Mouse (Mus musculus) brain, embryonic 18.5 days (tissue): Measurements from ENCODE around the gene Otulinl.

Source experiments
- DNase-seq: peaks from one replicate; pipeline ENCODE4 v3.0.0-alpha.2; 2012; ENCODE audit warnings: low read depth, low spot score

Gene Otulinl

DNA sequence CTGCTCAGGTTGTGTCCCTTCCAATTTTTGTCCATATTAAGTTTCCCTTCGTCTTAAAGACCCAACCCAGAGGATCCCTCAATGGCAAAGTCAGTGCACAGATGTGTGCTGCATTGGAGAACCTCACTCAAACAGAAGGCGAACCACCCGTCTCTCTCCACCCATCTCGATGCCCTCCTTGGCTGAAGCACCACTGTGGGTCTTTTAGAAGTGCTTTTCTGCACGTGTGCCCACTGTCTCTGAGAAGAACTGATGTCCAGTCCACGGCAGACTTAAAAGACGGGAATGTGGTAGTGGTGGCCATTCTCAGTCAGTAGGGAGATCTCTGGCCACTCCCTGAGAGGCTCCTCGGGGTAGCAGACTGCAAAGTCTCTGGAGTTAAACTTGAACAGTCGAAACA lies 24.8 kb downstream of the Otulinl start:
- DNase-seq, result no peak

DNA sequence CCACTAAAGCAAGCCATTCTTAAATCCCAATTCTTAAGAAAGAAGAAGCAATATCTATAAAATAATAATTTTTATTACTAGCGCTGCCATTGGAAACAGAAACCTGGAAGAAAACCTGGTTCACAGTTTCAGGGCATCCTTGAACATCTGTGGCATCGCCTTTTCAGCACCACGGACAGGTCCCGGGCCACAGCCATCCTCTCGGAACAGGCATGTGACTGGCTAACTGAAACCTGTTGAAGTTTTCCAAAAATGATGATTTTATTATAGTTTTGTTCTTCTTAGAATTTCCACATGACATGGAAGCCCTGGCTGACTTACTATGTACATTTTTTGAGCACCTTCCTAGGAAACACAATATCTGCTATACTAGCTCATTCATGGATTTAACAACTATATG lies 26.4 kb downstream of the Otulinl start:
- no peak for DNase-seq

DNA sequence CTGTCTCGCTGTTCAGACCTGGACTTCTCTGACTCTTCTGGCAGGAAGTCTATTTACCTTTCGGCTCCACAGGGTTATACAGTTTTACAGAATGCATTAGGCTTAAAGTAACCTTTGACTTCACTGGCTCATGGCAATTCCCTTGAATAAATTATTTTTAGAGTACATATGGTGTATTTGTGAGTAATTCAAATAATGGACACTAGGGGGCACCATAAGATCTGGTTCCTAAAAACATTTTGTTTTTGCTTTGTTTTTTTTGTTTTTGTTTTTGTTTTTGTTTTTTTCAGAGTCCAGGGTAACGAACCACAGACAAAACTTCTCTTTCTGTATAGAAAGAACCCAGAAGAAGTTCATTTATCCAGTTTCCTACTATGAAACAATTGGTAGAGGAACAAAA lies 33.7 kb downstream of the Otulinl start:
- DNase-seq, result no peak

DNA sequence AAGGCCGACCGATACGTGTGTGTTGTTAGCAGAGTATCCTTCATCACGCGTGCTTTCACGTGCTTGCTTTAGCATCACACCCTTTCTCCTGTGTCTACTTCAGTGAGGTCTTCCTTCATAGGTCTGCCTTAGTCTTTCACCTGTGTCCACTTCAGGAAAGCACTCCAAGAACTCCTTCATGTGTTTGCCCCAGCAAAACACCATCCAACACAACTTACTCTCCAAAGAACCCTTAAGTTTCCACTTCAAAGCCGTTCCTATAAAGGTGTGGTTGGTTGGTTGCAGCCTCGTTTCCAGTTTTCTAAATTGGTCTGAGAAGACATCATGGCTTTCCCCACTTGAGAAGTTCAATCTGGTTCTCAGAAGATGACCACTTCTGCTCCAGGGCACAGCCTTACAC lies 34.7 kb downstream of the Otulinl start:
- DNase-seq, result no peak

DNA sequence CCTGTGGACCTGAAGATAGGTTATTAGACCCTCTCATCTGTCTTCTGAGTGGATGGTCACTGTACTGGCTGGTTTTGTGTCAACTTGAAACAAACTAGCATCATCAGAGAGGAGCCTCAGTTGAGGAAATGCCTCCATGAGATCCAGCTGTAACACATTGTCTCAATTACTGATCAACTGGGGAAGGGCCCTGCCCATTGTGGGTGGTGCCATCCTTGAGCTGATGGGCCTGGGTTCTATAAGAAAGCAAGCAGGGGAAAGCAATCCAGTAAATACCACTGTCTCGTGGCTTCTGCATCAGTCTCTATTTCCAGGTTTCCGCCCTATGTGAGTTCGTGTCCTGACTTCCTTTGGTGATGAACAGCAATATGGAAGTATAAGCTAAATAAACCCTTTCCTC lies 36.1 kb downstream of the Otulinl start:
- DNase-seq, result no peak

DNA sequence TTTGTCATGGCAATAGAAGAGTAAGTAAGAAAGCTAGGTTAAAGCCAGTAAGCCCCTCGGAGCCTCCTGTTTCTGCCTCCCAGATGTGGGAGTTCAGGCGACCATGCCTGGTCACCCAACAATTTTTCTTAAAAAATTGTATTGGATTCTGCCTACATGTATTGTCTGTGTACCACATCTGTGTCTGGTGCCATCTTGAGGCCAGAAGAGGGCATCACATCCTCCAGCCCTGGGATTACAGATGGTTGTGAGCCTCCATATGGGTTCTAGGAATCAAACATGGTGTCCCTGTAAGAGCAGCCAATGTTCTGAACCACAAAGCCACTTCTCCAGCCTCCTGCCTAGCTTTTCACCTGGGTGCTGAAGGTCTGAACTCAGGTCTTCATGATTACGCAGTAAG lies 38.5 kb downstream of the Otulinl start:
- DNase-seq, result no peak

DNA sequence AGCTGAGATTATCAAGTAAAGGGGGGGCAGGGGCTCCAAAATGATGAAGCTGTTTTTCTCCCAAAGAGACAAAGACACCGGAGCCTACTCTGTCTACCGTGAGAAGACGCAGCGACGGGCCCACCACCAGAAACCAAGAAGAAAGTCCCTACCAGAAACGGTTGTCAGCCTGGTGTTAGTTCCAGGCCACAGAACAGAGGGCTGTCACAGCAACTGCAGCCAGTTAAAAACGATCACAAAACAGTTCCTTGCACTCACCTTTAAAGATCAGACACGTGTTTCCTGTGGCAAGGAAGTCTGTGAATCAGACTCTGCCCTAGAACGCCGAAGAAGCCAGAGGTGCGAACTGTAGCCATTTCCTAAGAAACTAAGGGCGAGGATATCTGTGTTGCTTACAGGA lies 40.2 kb downstream of the Otulinl start:
- DNase-seq, result no peak

DNA sequence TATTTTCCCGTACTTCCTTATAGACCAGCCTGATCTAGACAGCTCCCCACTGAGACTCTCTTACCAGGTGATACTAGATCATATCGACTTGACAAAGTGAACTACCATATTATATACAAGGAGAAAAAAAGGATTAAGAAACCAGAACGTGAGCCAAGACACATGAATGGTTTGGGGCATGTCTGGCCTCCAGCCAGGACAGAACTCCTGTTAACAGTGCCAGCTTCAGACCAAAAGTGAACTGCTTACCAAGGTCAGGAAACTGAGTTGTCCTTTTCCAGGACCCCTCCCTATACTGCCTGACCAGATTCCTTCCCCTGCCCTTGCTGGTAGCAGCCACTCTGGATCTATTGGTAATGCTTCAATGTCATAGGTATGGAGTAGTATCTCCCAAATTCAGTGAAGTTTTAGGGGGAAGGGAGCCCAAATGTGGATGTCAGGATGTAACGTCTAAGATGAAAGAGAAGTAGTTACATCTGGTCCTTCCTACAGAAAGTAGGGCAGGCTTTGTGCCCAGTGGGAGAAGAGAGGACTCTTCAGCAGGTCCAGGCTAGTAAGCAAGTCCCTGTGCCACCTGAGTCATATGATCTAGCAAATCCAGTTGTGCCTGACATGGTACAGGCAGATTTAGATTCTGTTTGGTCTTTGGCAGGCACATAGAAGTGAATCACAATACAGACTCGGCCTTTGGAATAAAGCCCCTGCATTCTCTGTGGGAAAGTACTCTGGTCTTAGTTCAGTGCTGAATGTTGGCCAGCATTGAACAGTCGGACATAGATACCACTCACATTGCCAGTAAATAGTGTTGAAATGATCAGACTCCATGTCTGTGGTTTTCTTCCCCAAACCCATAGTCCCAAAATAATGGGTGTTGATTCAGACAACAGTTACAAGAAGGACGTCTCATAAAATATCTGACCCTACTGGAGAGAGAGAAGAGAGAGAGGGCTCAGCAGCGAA lies 47.2 kb downstream of the Otulinl start:
- no peak for DNase-seq

DNA sequence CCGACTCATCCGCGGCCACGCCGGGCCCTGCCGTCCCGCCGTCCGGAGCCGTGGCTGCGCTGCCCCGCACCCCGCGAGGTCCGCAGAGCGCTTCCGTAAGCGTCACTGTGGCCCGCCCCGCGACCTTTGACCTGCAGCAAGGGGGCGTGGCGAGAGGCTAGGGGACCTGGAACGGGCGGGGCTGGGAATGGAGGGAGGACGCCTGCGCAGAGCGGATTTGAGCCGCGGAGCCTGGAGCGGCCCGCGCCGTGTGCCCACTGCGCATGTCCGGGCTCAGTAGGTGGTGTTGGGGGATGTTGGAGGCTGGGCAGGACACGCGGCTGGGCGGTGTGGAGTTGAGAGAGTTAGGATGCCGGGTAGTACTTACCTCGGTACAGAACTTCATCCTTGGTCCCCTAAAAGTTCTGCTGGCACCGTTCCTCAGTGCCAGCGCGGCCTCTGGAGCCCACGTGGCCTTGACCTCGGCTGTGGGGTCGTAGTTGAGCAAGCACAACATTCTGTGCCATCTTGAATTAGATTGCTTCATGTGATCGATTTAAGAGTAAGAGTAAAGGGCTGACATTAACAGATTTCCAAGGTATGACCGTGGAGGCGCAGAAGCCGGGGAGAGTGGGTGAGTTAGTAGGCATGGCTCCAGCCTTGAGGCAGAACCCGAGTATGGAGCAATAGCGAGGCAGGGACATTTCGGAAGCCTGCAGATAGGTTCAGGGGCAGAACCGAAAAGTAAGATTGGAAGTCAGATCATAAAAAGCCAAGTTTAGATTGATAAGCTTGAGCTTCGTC lies 50.6 kb downstream of the Otulinl start, which contains the start of gene Otulin:
Otulin (minus strand) TSS at position 93 of the 783 bp plus-strand sequence.
- DNase-seq, result peak; percentile 91

DNA sequence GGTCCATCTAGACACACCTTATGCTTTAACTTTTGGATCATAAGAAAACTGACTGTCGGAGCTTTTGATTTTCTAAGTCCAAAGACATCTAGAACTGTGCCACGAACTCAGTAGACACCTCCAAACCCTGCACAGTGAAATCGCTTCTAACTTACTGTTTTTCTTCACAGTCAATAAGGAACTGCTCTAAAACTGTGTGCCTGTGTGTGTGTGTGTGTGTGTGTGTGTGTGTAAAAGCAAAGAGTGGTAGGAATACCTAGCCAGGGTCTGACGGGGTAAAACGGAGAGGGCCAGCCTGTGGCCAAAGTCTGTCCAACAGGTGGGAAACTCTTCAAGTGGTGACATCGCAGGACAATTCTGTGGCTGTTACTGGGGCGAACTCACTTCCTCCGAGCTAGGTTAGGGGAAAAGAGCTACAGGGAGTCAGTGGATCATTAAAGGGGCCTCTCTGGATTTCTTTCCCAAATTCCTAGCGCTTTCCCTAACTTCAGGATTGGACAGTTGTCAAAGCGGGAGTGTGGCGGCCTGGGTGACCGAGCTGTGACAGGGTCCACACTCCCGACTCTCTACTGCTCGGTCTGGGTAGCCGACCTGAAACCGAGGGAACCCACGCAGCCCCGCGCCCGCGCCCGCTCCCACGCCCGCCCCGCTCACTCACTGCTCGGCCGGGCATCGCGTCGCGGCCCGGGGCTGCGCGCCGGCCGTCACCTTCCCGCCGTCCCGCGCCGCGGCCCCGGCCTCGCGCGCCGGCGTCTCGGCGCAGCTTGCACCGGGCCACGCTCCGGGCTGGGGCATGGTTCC lies 51.4 kb downstream of the Otulinl start:
- no peak for DNase-seq

DNA sequence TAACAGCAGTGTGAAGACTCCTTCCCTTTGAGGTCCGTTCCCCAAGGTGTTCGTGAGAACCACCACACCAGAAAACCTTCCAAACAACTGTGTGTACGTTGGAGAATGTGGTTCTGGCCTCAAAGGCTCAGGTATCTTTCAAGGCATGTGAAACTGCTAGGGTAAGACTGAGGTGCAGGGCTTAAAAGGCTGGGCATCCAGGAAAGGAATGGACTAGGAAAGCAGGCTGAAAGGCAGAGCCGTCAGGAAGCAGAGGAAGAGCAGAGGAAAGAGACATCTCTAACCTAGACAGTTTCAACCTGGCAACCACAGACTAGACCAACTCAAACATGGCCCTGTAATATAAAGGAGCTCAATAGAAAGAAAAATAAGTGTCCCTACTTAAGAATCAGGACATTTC lies 52.3 kb downstream of the Otulinl start:
- DNase-seq, result no peak

DNA sequence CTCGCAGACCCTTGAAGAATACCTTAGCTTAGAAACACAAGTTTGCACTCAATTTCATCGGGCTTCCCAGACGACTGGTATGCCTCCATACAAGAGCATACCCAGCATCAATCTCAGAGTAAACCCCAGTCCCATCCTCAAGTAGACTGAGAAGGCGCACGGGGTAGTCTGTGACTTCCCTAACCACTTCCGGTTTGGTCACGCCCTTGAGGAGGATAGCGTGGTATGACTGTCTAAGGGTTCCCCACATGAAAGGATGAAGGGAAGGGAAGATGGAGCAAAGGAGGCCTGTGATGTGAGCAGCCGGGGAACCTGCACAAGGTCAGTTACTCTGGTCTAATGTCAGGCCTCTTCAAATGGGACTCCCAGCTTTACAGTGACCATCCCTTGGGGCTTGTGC lies 53.6 kb downstream of the Otulinl start:
- no peak for DNase-seq

DNA sequence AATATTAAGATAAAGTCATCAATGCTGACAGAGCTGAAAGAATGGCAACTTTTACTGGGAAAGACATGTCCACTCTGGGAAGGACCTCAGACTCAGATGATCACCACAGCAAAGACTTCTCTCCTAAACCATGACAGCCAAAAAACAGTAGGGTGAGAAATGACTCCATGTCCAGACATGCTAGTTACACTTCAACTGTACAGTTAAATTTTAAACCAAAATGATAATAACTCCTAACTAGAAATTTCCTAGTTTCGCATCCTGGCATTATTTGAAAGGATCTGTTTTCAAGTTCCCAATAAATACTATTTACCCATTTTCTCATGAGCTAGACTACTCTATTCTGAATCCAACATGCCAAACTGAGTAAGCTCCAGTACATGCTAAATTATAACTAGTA lies 55.1 kb downstream of the Otulinl start:
- DNase-seq, result no peak

DNA sequence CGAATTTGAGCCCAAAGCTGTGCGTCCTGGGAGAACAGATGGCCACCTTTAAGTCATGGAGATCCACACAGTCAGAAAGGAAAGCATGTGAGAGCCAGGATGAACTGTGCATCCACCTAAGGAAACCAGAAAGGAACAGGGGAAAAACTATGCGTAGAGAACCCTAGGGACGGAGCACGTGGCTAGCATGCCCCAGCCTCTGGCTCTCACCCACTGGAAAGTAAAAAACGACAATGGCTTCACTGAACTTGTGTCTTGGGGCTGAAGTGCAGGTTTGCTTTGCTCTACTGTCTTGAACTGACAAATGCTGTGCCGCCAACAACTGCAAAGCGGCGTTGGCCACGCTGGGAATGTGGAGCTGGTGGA lies 55.5 kb downstream of the Otulinl start:
- DNase-seq, result no peak

DNA sequence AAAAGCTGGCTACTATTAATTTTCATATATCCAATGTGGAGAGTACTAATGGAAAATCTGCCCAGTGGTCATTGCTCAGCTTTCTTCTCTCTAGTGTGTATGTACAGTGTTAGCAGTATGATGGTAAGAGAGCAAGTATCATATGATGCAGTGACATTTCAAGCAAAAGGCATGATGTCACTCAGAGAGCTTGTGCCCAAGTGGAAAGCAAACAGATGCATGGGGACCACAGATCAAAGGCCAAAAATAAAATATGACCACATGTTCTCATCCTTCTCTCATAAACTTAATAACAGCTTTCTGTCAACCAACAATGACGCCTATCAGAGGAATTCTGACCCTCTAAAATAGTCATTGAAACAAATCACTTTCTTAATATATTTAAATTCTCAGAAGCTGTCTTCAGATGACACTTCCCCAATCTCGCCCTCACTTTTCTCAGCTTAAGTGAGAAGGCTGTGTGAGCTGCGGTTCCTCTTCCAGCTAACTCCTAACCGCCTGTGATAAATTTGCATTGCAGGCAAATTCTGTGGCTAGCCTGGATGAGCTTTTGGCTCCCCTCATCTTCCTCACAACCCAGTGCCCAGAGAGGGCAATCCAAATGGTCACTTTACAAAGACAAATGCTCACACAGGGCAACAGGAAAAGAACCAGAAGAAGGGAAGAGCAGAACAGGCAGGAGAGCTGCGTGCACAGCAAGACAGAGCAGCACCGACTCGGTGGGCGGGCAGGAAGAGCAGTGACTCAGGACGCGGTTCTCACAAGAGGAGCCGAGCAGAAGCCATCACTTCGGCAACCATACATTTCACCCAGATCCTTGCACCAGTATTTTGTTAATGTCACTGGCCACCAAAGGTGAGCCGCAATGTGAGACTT lies 56.1 kb downstream of the Otulinl start:
- DNase-seq, result no peak

DNA sequence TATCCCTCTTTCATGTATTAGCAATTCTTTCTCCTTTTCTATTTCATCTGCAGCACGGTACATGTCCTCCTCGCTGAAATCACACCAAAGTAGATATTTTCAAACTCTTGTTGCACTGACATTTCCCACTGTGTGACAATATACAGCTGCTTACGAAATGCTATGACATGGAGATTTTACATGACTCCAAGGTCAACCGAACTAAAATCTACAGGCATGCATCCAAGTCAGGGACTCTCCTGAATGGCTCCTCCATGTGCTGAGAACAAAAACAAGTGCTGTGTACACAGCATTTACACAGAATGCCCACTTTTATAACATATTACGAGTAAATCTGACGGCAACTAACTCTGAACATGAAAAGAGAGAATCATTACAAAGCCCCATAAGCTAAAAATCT lies 58.1 kb downstream of the Otulinl start:
- DNase-seq, result no peak

DNA sequence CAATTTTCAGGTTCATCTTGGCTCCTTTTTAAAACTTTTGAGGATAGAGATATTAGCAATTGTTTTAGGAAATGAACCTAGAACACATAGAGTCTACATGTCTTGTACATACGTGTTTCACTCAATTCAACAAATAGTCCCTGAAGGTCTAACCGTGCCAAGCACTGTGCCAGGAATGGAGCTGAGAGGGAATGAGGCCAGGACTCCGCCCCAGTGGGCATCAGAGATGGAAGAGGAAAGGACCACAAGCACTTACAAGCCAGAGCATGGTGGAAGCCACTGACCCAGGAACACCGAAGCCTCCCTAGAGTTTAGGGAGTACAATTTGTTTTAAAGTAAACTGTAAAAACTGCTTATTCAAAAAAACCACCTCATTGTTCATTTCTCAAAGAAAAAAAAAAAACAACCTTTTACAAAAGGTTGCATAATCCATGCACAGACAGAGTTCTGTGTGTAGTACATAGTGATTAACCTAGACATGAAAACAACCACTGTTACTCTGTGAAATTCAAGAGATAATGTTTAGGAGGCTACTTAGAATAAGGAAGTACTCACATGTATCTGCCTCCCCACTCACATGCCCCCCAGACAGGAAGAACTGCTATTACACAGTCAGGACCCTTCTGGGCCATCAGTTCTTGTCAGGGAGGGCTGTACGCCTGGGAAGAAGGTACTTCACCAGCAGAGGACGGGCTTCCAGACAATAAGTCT lies 60.7 kb downstream of the Otulinl start:
- DNase-seq, result no peak

DNA sequence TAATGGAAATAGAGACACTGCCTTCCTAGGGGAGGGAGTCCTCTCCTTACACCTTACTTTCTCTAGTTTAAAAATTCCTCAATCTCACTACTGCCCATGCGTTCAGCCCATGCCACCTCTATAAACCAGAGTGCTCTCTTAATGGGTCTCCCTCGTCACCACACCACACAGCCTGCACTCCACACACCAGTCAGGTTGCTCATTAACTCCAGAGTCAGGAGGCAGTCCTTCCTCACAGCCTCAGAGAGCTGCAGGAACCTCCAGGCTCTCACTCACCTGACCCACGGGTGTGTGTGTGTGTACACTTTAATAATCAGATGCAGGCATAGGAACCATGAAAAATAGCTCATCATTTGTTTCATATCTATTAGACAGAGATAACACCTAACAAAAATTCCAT lies 61.7 kb downstream of the Otulinl start:
- DNase-seq, result no peak

DNA sequence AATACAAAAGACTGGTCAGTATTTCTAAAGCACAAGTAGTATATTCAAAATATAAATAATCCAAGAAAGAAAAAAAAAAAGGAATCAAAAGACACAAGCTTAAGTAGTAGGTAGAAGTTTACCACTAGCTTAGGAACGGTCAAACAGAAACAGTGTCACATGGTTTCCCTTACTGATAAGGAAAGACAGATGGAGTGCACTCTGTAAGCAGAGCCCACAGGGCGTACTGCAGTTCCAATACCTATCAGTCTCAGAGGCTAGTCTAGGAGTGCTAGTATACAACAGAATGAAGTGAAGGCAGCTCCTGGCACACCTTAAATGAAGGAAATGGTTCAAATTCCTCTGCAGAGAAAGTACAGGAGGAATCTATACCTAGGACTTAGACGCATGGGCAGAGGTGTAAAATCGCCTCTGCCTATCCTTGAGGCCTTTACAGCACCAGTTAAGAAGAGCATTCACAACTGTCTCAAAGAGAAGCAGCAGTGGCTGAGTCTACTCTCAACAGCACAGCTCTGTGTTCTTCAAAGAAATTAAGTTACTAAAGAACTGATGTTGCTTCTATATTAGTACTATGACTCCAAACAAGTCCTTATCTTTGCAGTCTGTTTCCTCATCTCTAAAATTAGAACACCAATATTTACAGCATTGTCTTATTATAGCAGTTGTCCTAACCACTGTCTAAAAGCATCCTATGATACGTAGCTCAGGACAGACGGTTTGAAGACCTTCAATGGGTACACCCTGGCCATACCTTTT lies 62.4 kb downstream of the Otulinl start:
- DNase-seq, result no peak

DNA sequence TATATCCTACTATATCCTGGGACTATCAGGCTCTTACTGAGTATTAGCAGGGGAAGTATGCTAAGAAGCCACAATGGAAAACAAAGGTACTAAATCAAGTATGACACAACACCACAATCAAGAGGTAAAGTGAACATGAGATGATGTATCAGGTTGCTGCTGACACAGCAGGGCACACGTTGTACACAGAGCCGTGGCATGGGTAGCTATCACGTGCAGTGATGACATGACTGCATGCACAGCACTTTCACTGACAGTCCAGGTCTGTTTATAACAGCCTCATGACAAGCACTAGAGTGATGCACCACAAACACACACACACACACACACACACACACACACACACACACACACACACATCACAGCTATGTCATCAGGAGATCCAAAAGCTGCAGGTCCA lies 64.2 kb downstream of the Otulinl start:
- DNase-seq, result no peak
